Mouse (Mus musculus): ENCODE results near the gene Zmym4.

Gene Zmym4

DNA sequence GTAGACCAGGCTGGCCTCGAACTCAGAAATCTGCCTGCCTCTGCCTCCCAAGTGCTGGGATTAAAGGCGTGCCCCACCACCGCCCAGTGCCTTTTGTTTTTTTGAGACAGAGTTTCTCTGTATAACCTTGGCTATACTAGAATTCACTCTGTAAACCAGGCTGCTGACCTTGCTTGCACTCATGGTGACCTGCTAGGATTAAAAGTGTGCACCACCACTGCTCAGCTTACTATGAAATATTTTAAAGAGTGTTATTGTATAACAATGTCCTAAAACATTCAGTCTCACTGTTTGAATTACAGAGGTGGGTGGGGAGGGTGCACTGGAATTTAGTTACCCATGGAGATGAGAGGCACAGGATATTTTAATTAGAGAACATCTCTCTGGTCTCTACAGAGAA lies 25.1 kb downstream of the Zmym4 start:
- DNase-seq (ENCODE audit: low spot score) = no peak

GRCm38 (mm10) chr4:126927701-126928100 lies 40.2 kb downstream of the Zmym4 start:
- no peak for DNase-seq (ENCODE audit: low spot score)

DNA sequence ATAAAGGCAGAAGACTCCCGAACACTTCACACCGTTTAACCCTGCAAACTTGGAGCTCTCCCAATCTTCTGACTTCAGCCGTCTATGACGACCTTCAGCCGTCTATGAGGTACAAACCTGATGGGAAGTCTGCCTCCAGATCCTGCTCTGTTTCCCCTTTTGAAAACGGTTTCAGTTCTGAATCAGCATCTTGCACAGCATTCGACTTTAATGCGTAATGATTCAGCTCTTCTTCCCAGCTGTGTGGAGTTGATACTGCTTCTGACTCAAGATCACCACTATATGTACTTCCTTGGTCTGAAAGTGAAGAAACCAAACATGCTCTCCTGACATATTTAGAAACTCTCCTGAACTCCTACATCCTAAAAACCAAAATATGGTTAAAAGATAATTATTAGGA lies 78.1 kb downstream of the Zmym4 start:
- DNase-seq (ENCODE audit: low spot score) = no peak

GRCm38 (mm10) chr4:126885953-126886352 lies 82.0 kb downstream of the Zmym4 start:
- no peak for DNase-seq (ENCODE audit: low spot score)

- DNase-seq (ENCODE audit: low spot score) = no peak
These were observed 84.3 kb downstream of the Zmym4 start for GRCm38 (mm10) chr4:126883602-126884001.

DNA sequence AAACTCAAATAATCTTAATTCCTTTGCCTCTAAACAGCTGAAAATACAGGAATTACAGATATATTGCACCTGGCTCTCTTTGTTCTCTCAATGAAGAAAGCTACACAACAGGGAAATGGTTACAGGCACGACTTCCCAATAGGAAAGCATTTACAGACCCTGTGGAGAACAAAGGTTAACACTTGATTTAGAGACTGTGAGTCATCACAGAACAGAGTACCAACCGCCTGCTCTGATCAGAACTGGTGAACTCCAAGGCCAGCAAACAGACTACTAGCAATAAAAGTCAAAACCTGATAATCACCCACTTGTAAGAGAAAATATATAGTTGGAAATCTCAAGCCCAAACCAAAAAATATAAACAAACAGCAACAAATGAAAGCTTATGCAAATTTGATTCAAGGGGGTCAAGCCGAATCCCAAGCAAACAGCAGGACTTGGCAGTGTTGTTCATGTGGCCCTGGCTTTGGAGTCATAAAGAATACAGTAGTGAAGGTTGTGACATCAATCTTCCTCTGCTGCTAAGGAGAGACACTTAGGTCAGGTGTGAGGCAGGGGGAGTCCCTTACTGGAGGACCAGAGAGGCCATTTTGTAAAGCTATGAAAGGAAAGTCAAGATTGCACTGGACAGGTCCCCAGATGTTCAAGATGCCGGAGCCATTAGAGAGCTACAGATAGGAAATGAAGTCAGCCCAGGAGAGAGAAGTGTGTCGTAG lies 88.2 kb downstream of the Zmym4 start:
- DNase-seq (ENCODE audit: low spot score) = no peak

GRCm38 (mm10) chr4:126872717-126873116 lies 95.2 kb downstream of the Zmym4 start:
- no peak for DNase-seq (ENCODE audit: low spot score)

GRCm38 (mm10) chr4:126868699-126869098 lies 99.2 kb downstream of the Zmym4 start:
- DNase-seq (ENCODE audit: low spot score) = no peak

DNA sequence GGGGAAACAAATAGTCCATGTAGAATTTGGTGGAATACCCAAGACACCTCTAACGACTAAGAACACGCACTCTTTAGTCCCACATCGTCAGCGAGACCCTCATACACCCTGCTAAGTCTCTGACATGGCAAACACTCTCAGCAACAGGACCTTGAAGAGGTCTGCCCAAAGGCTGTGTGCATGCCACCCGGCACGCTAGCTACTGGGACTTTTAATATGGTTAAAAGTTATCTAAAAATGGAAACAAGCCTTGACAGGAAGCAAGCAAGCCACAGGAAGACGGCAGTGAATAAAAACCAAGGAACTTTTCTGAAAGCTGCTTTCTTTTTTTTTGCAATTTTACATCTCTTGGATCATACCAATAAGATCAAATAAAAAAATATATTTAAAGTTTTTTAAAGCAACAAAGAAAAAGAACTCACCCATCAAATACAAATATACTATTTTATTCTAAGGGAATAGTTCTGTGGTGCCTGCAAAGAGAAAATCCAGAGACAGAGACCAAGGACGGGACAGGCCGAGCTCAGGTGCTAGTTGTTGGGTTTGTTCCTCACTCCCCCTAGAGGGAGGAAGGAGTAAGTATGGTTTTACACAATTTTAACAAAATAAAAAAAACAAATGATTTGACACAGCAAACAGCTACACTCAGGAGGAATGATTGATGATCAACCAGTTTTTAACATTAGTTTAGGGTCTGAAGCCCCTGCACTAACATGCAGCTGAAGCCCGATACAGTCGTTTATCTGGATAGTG lies 106.2 kb downstream of the Zmym4 start:
- DNase-seq (ENCODE audit: low spot score) = peak; percentile 20

GRCm38 (mm10) chr4:126860268-126860986 lies 107.5 kb downstream of the Zmym4 start:
- DNase-seq (ENCODE audit: low spot score) = no peak

- DNase-seq (ENCODE audit: low spot score) = no peak
These were observed 115.0 kb downstream of the Zmym4 start for GRCm38 (mm10) chr4:126852971-126853370.

DNA sequence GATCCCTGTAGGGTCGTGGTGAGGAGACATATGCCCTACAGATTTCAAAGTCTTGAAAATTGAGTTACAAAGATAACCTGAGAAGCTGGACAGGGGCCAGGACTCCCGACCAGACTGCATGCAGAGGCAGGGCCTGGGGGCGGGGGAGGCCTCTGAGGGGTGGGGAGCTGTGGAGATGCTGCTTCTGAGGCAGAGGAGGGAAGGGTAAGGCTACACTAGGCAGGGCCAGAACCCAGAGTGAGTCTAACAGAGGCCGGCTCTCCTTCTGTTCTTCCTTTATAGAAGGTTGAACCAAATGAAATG lies 117.2 kb downstream of the Zmym4 start:
- no peak for DNase-seq (ENCODE audit: low spot score)

DNA sequence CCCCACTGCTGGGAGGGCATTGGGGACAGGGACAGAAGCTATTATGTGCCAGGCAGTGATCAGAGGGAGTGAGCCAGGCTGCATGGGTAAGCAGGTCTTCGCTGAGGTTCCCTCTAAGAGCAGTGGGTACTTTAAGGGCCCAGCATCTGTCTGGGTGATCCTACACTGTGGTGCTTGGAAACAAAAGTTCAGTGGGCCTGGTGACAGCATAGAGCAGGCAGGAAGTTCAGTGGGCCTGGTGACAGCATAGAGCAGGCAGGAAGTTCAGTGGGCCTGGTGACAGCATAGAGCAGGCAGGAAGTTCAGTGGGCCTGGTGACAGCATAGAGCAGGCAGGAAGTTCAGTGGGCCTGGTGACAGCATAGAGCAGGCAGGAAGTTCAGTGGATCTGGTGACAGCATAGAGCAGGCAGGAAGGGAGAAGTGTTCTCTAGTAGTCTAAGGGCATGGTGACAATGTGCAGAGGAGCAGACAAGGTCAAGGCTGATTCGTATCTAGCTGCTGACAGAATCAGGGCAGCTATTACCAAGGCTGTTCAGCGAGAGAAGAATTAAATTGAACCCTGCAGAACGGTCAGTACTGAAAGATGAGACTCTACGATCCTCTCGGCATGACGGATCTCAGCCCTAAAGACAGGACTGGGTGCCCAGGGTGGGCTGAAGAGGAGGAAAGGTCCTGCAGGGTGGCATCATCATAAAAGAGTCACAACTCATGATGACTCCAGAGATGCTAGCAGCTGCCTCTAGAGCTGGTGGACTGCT lies 117.7 kb downstream of the Zmym4 start:
- peak; percentile 35 for DNase-seq (ENCODE audit: low spot score)

DNA sequence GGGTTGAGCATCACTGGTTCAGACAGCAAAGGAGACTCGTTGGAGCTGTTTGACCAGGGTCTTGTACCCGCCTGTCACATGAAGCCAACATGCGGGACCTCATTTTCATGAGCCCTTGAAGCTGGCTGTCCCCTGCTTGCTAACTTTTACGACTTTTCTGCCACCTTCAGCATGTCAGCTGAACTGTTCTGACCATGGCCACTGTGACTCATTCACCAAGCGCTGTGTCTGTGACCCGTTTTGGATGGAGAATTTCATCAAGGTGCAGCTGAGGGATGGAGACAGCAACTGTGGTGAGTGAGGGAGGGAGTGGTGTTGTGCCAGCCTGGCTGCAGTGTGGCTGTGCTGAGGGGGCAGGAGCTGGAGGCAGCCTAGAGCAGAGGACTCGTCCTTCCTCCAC lies 121.0 kb downstream of the Zmym4 start:
- DNase-seq (ENCODE audit: low spot score) = no peak

GRCm38 (mm10) chr4:126845664-126846063 lies 122.3 kb downstream of the Zmym4 start:
- no peak for DNase-seq (ENCODE audit: low spot score)

DNA sequence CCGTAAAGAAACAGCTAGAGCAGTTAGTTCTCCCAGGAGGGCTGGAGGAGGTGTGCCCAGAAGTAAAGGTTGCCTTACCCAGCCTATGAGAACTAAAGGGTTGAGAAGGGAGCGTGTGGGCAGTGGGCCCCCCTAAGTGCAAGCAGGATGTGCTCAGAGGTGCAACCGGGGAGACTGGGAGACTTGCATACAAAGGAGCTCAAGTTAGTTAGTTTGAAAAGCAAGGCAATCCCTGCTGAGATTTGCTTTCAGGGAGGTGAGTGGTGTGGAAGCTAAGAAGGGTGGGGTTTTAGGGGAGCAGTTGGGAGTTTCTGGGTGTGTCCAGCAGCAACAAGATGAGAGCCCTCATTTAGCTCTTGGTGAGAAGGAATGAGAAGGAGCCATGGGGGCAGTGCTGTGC lies 125.0 kb downstream of the Zmym4 start:
- no peak for DNase-seq (ENCODE audit: low spot score)

DNA sequence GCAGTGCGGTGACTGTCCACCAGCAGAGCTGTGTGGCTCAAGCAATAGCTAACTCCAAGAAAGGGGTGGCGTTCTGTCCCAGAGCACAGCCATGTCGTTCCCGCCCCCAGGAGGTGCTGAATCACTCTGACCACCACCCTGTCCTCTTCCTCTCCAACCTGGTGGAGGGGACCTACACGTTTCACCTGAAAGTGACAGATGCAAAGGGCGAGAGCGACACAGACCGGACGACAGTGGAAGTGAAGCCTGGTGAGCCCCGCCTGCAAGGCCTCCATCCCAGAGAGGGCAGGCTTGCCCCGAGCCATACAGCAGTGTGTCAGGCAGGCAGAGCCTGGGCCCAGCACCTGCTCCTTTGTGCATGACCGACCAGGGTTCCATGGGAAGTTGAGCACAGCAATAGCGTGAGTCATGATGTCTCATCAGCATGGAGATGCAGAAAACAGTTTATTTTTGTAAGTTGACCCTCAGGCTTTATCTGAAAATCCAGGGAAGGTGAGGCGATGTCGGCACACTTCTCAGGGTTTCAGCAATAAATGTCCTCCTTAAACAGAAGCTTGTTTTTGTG lies 126.9 kb downstream of the Zmym4 start:
- DNase-seq (ENCODE audit: low spot score) = no peak

DNA sequence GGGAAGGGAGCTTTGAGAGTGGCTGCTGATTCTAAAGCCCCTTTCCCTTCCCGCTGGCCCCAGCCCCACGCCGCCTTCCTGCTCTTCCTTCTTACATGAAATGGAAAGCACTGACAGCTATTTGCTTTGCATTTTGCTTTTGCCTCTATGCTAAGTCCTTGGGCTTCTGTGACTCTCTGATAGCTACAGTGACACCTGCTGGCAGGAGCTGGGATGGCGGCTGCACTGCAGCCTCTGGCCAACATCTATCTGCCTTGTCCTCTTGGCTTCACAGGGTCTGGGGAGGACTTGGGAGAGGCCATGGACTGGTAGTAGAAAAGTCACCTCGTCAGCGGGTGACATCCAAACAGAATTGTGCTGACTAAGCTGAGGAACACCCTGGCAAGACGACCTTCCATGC lies 128.1 kb downstream of the Zmym4 start:
- DNase-seq (ENCODE audit: low spot score) = peak; percentile 53

DNA sequence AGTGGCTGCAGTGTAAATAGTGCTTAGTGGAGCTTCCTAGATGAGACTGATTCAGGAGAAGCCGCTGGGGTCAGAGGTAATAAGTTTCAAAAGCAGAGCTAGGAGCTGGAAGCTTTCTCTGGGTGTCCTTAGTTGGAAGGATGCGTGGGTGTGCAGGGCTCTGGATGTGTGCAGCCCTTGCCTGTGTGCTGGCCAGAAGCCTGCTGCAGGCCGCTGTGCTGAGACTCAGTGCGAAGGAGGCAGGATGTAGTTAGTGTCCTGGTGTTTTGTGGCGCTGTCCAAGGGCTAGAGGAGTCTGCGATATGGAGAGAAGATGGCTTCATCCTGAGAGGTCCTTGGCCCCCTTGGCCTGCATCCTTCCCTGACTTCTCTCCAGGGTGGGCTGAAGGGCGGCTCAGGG lies 129.1 kb downstream of the Zmym4 start:
- DNase-seq (ENCODE audit: low spot score) = no peak

- no peak for DNase-seq (ENCODE audit: low spot score)
These were observed 136.8 kb downstream of the Zmym4 start for GRCm38 (mm10) chr4:126831122-126831521.

- no peak for DNase-seq (ENCODE audit: low spot score)
These were observed 144.0 kb downstream of the Zmym4 start for GRCm38 (mm10) chr4:126823917-126824316.
